Mouse (Mus musculus): ENCODE measurements around the gene Slc6a12. TPM values are rescaled to one million over a fixed set of nuclear protein-coding genes. Genes with fewer than 3 reads are reported as not detected.
"Not testable (repeated sequence)": the region's sequence is repeated elsewhere in the genome, so short reads cannot be mapped to it uniquely, and the experiment has no call there.

Gene Slc6a12
- polyA plus RNA-seq, 1 experiment from 2014 or later, result 0.11 TPM

DNA sequence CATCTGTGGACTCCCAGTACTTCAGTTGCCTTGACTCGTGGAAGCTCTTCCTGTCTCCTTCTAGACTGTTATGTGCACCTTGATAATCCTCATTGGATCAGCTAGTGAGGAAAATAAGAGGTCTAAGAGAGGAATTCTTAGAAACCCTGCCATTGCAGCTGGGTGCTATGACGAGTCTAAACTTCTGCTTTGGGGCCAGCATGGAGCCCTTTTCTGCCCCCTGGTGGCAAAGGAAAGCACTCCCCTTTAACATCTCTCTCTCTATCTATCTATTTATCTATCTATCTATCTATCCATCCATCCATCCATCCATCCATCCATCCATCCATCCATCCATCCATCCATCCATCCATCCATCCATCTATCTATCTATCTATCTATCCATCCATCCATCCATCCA lies 23.7 kb downstream of the Slc6a12 start:
- DNase-seq (ENCODE audit: low spot score), result peak; percentile 18
- peak; percentile 74 for TF ChIP-seq CTCF (IDR thresholded peaks at IDR 0.05; ENCODE audit: low read depth)
- 11% methylated on average over 2 of the region's 2 CpGs for WGBS

DNA sequence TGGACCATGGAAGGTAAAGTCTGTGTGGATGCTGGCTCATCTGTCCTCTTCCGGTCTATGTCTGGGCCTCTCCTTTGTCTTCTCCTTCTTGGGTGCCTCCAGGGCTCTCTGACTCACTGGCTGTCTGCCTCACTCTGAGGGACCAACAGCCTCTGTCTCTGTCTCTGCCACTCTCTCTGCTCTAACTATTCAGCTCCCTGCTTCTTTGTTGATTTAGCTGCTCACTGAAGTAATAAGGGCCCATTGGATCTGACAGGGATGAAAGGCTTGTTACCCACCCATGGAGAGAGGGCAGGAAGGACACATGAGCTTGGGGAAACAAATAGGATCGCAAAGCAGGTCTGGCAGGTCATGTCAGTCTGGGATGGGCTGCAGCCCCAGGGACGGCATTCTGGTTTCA lies 24.2 kb downstream of the Slc6a12 start:
- H3K27ac ChIP-seq (replicated peaks), result no peak overlapping the region
- H3K36me3 ChIP-seq (ENCODE audit: control insufficient read depth, insufficient read depth, low read length), result no peaks in the 10 kb centered on the region
- H3K9ac ChIP-seq (ENCODE audit: low read length), result no peak overlapping the region
- H3K9me3 ChIP-seq (ENCODE audit: control insufficient read depth, low read length), result no peaks in the 10 kb centered on the region
- no peaks in the 10 kb centered on the region for H3K4me1 ChIP-seq (replicated peaks; ENCODE audit: control insufficient read depth, insufficient read depth)
- no peaks in the 10 kb centered on the region for H3K27me3 ChIP-seq (ENCODE audit: control insufficient read depth, insufficient read depth, low read length)
- no peak for ATAC-seq (ENCODE audit: low FRiP score, low TSS enrichment)
- TF ChIP-seq EP300 (optimal IDR thresholded peaks at IDR 0.05) (no peak), CTCF (IDR thresholded peaks at IDR 0.05; ENCODE audit: low read depth) (no peak)
- DNase-seq (ENCODE audit: low spot score), result no peak
- H3K4me3 ChIP-seq (ENCODE audit: low read depth, low read length), result no peak overlapping the region
- H3K4me2 ChIP-seq (replicated peaks; ENCODE audit: low read depth), result no peak overlapping the region
- 47% methylated on average over 3 of the region's 3 CpGs for WGBS

More for the DNA sequence above, 23.7 kb downstream of the Slc6a12 start:
- H3K4me3 ChIP-seq (ENCODE audit: low read depth, low read length); H3K27me3 ChIP-seq (ENCODE audit: control insufficient read depth, insufficient read depth, low read length); H3K9ac ChIP-seq (ENCODE audit: low read length); H3K4me1 ChIP-seq (replicated peaks; ENCODE audit: control insufficient read depth, insufficient read depth); H3K4me2 ChIP-seq (replicated peaks; ENCODE audit: low read depth); H3K9me3 ChIP-seq (ENCODE audit: control insufficient read depth, low read length); H3K27ac ChIP-seq (replicated peaks); H3K36me3 ChIP-seq (ENCODE audit: control insufficient read depth, insufficient read depth, low read length); ATAC-seq (ENCODE audit: low FRiP score, low TSS enrichment): not testable (repeated sequence)

DNA sequence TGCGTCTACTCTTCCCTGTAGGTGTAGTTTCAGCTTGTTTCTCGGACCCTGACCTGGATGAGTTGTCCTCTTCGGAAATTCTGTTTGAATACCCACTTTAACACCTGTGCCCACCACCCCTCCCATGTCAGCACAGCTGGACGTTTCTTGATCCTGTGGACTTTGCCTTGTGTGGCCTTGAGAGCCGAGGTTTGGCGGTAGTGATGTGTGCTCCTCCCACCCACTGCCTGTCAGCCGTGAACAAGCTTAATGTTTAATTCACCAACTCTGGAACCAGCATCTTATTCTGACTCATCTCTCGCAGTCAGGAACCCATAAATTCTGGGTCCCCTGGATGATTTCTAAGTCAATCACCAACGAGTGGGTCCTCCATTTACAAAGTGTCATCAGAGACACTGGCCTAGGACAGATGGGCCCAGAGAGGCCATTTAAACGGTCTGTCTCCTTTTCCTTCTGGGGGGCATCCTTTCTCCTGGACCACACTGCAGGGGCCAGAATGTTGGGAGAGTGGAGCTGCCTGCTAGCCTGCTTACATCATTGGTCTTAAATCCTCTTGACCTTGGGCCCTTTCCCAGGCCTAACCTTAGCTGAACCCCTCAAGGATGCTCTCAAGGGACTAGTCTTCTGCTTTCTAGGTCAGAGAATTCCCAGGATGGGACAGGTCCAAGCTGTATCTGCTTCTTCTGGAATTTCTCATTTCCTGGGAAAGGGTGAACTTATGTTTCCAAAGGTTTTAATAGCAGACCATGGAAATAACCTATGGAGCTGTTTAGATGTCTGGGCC lies 28.5 kb downstream of the Slc6a12 start:
- no peak overlapping the region for H3K4me2 ChIP-seq (replicated peaks; ENCODE audit: low read depth)
- H3K4me1 ChIP-seq (replicated peaks; ENCODE audit: control insufficient read depth, insufficient read depth), result no peaks in the 10 kb centered on the region
- no peaks in the 10 kb centered on the region for H3K9me3 ChIP-seq (ENCODE audit: control insufficient read depth, low read length)
- no peaks in the 10 kb centered on the region for H3K36me3 ChIP-seq (ENCODE audit: control insufficient read depth, insufficient read depth, low read length)
- H3K27me3 ChIP-seq (ENCODE audit: control insufficient read depth, insufficient read depth, low read length), result no peaks in the 10 kb centered on the region
- no peak overlapping the region for H3K9ac ChIP-seq (ENCODE audit: low read length)
- no peak overlapping the region for H3K4me3 ChIP-seq (ENCODE audit: low read depth, low read length)
- H3K27ac ChIP-seq (replicated peaks), result no peak overlapping the region
- TF ChIP-seq CTCF (IDR thresholded peaks at IDR 0.05; ENCODE audit: low read depth), result no peak
- TF ChIP-seq EP300 (optimal IDR thresholded peaks at IDR 0.05), result no peak
- ATAC-seq (ENCODE audit: low FRiP score, low TSS enrichment) (no peak), DNase-seq (ENCODE audit: low spot score) (no peak)
- 52% methylated on average over 10 of the region's 10 CpGs for WGBS

DNA sequence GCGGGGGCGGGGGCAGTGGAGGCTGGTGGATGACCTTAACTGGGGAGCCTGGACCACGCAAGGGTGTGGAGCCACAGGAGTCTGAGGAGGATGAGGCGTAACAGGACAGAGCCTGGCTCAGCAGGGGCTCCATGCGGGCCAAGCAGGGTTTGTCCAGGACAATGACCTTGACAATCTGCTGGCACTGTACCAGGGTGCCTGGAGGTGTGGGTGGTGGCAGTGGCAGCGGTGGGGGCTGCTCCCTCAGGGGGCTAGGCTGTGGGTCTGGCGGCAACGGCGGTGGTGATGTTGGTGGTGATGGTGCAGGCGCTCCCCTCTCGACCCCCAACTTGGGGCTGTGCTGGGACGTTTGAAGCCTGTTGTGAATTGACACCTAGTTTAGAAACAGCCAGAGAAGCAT lies 33.3 kb downstream of the Slc6a12 start:
- H3K4me3 ChIP-seq (ENCODE audit: low read depth, low read length), result no peak overlapping the region
- H3K4me1 ChIP-seq (replicated peaks; ENCODE audit: control insufficient read depth, insufficient read depth), result no peaks in the 10 kb centered on the region

DNA sequence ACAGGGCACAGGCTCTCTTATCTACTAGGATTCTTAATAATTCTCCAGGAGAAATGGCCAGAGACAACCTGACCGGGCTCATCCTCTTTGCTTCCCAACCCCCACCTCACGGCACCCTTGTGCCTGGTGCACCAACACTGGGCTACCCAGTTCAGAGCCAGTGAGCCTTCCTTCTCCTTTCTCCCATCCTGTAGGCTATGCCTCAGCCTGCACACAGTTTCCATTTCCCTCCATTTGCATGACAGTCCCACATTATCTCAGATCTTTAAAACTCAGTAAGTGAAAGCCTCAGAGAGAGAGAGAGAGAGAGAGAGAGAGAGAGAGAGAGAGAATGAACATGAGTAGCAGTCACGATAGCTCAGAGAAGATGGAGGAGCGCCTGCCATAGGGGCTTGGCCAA lies 35.4 kb downstream of the Slc6a12 start:
- Histone ChIP-seq H3K9me3 (ENCODE audit: control insufficient read depth, low read length) (no peaks in the 10 kb centered on the region), H3K36me3 (ENCODE audit: control insufficient read depth, insufficient read depth, low read length) (no peaks in the 10 kb centered on the region), H3K27me3 (ENCODE audit: control insufficient read depth, insufficient read depth, low read length) (no peaks in the 10 kb centered on the region), H3K4me3 (ENCODE audit: low read depth, low read length) (no peak overlapping the region), H3K9ac (ENCODE audit: low read length) (no peak overlapping the region), H3K4me1 (replicated peaks; ENCODE audit: control insufficient read depth, insufficient read depth) (no peaks in the 10 kb centered on the region), H3K27ac (replicated peaks) (no peak overlapping the region), H3K4me2 (replicated peaks; ENCODE audit: low read depth) (no peak overlapping the region)
- no peak for DNase-seq (ENCODE audit: low spot score)
- TF ChIP-seq CTCF (IDR thresholded peaks at IDR 0.05; ENCODE audit: low read depth), result no peak
- TF ChIP-seq EP300 (optimal IDR thresholded peaks at IDR 0.05), result no peak
- WGBS, result 33% methylated on average over 4 of the region's 4 CpGs
- peak; percentile 15; the same call in 1 of the 2 replicates for ATAC-seq (ENCODE audit: low FRiP score, low TSS enrichment)

More for the DNA sequence above, 33.3 kb downstream of the Slc6a12 start:
- Histone ChIP-seq H3K4me2 (replicated peaks; ENCODE audit: low read depth) (no peak overlapping the region), H3K27me3 (ENCODE audit: control insufficient read depth, insufficient read depth, low read length) (no peaks in the 10 kb centered on the region), H3K9me3 (ENCODE audit: control insufficient read depth, low read length) (no peaks in the 10 kb centered on the region), H3K9ac (ENCODE audit: low read length) (no peak overlapping the region), H3K36me3 (ENCODE audit: control insufficient read depth, insufficient read depth, low read length) (no peaks in the 10 kb centered on the region), H3K27ac (replicated peaks) (no peak overlapping the region)
- DNase-seq (ENCODE audit: low spot score) (no peak), ATAC-seq (ENCODE audit: low FRiP score, low TSS enrichment) (no peak)
- 60% methylated on average over 12 of the region's 12 CpGs for WGBS
- TF ChIP-seq CTCF (IDR thresholded peaks at IDR 0.05; ENCODE audit: low read depth), result no peak
- no peak for TF ChIP-seq EP300 (optimal IDR thresholded peaks at IDR 0.05)

DNA sequence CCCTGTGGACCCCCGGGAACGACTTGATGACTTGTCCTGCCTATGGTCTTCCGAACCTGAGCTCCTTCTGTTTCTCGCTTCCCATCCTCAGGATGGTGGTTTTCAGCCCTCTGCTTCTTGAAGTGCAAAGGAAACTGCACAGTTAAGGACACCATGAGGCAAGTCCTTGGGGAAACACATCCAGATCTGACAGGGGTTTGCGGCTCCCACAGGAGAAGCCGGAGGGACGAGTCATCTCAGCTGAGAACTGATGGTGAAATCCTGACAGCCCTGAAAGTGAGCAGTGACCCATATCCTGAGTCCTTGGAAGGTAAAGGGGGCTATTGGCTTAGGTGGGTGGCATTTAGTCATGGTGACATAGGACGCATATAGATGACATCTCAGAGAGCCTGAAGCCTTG lies 37.7 kb downstream of the Slc6a12 start:
- 77% methylated on average over 8 of the region's 8 CpGs for WGBS
- no peak overlapping the region for H3K9ac ChIP-seq (ENCODE audit: low read length)
- TF ChIP-seq EP300 (optimal IDR thresholded peaks at IDR 0.05) (no peak), CTCF (IDR thresholded peaks at IDR 0.05; ENCODE audit: low read depth) (no peak)
- no peaks in the 10 kb centered on the region for H3K27me3 ChIP-seq (ENCODE audit: control insufficient read depth, insufficient read depth, low read length)
- no peak for DNase-seq (ENCODE audit: low spot score)
- no peaks in the 10 kb centered on the region for H3K36me3 ChIP-seq (ENCODE audit: control insufficient read depth, insufficient read depth, low read length)
- H3K4me2 ChIP-seq (replicated peaks; ENCODE audit: low read depth), result no peak overlapping the region
- H3K9me3 ChIP-seq (ENCODE audit: control insufficient read depth, low read length), result no peaks in the 10 kb centered on the region
- no peak overlapping the region for H3K4me3 ChIP-seq (ENCODE audit: low read depth, low read length)
- no peaks in the 10 kb centered on the region for H3K4me1 ChIP-seq (replicated peaks; ENCODE audit: control insufficient read depth, insufficient read depth)
- no peak overlapping the region for H3K27ac ChIP-seq (replicated peaks)
- no peak for ATAC-seq (ENCODE audit: low FRiP score, low TSS enrichment)
